Mouse (Mus musculus): ENCODE measurements around the gene Cyb561. TPM values are rescaled to one million over a fixed set of nuclear protein-coding genes. Genes with fewer than 3 reads are reported as not detected.

Cyb561 gene
- polyA plus RNA-seq, 1 experiment from 2014 or later, result 70.5 TPM

GRCm38 (mm10) chr11:105933746-105934145 is 19.4 kb downstream of the Cyb561 start:
- H3K27ac ChIP-seq, result no peak overlapping the region
- no peaks in the 10 kb centered on the region for H3K27me3 ChIP-seq (replicated peaks)
- H3K9me3 ChIP-seq, result no peaks in the 10 kb centered on the region
- no peak overlapping the region for H3K4me3 ChIP-seq
- WGBS, result 90% methylated on average over 8 of the region's 8 CpGs
- peaks cover 4% of the 10 kb centered on the region; the same call in 1 of the 2 replicates for H3K4me1 ChIP-seq
- H3K4me2 ChIP-seq, result no peak overlapping the region
- no peaks in the 10 kb centered on the region for H3K36me3 ChIP-seq (replicated peaks)
- H3K9ac ChIP-seq, result no peak overlapping the region
- no peak for ATAC-seq (replicated peaks)

- no peak overlapping the region for H3K9ac ChIP-seq
- no peak for ATAC-seq (replicated peaks)
- 85% methylated on average over 3 of the region's 3 CpGs for WGBS
- H3K27ac ChIP-seq, result no peak overlapping the region
- no peak overlapping the region for H3K4me2 ChIP-seq
- no peaks in the 10 kb centered on the region for H3K36me3 ChIP-seq (replicated peaks)
- H3K4me3 ChIP-seq, result no peak overlapping the region
- H3K27me3 ChIP-seq (replicated peaks), result no peaks in the 10 kb centered on the region
- peaks cover 5% of the 10 kb centered on the region; the same call in 1 of the 2 replicates for H3K4me1 ChIP-seq
- no peaks in the 10 kb centered on the region for H3K9me3 ChIP-seq
Observed at GRCm38 (mm10) chr11:105931380-105931779, 21.8 kb downstream of the Cyb561 start.

GRCm38 (mm10) chr11:105928171-105928570 is 25.0 kb downstream of the Cyb561 start:
- 68% methylated on average over 5 of the region's 5 CpGs for WGBS
- Histone ChIP-seq H3K9me3 (no peaks in the 10 kb centered on the region), H3K36me3 (replicated peaks) (peaks cover 4% of the 10 kb centered on the region), H3K9ac (no peak overlapping the region), H3K4me1 (peaks cover 2% of the 10 kb centered on the region; the same call in 1 of the 2 replicates), H3K27ac (no peak overlapping the region), H3K27me3 (replicated peaks) (no peaks in the 10 kb centered on the region), H3K4me3 (no peak overlapping the region), H3K4me2 (no peak overlapping the region)
- ATAC-seq (replicated peaks), result no peak

GRCm38 (mm10) chr11:105927065-105928030 is 25.8 kb downstream of the Cyb561 start:
- Histone ChIP-seq H3K27ac (0 out of 2 replicates have a peak overlapping the region, but pooled peaks have one; percentile 13), H3K27me3 (replicated peaks) (no peaks in the 10 kb centered on the region), H3K9ac (no peak overlapping the region), H3K4me1 (peaks cover 2% of the 10 kb centered on the region; the same call in 1 of the 2 replicates), H3K4me3 (no peak overlapping the region), H3K4me2 (no peak overlapping the region), H3K9me3 (no peaks in the 10 kb centered on the region), H3K36me3 (replicated peaks) (peaks cover 12% of the 10 kb centered on the region)
- ATAC-seq (replicated peaks), result peak; percentile 77
- WGBS, result 53% methylated on average over 14 of the region's 14 CpGs

DNA sequence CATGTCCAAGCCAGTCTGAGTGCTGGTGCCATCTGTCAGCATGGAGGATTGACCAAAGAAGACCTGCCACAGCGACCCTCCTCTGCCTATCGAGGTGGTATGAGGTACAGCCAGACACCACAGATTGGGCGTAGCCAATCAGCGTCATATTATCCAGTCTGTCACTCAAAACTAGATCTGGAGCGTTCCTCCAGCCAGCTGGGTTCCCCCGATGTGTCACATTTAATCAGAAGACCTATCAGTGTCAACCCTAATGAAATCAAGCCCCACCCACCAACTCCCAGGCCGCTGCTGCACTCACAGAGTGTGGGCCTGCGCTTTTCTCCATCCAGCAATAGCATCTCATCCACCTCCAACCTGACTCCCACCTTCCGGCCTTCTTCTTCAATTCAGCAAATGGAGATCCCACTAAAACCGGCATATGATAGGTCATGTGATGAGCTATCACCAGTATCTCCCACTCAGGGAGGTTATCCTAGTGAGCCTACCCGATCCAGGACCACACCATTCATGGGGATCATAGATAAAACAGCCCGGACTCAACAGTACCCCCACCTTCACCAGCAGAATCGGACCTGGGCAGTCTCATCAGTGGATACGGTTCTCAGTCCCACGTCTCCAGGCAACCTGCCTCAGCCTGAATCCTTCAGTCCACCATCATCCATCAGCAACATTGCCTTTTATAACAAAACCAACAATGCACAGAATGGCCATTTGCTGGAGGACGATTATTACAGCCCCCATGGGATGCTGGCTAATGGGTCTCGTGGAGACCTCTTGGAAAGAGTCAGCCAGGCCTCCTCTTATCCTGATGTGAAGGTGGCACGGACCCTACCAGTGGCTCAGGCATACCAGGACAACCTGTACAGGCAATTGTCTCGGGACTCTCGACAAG is 30.1 kb downstream of the Cyb561 start:
- H3K9ac ChIP-seq, result no peak overlapping the region
- no peaks in the 10 kb centered on the region for H3K27me3 ChIP-seq (replicated peaks)
- WGBS, result 86% methylated on average over 20 of the region's 20 CpGs
- peaks cover 2% of the 10 kb centered on the region; the same call in 1 of the 2 replicates for H3K4me1 ChIP-seq
- H3K36me3 ChIP-seq (replicated peaks), result peaks cover 31% of the 10 kb centered on the region
- no peaks in the 10 kb centered on the region for H3K9me3 ChIP-seq
- H3K27ac ChIP-seq, result no peak overlapping the region
- no peak overlapping the region for H3K4me2 ChIP-seq
- H3K4me3 ChIP-seq, result no peak overlapping the region
- no peak for ATAC-seq (replicated peaks)

GRCm38 (mm10) chr11:105921275-105921674 is 31.9 kb downstream of the Cyb561 start:
- H3K27me3 ChIP-seq (replicated peaks), result no peaks in the 10 kb centered on the region
- H3K36me3 ChIP-seq (replicated peaks), result peaks cover 34% of the 10 kb centered on the region
- WGBS, result 89% methylated on average over 5 of the region's 5 CpGs

GRCm38 (mm10) chr11:105920836-105921235 is 32.3 kb downstream of the Cyb561 start:
- H3K9me3 ChIP-seq, result no peaks in the 10 kb centered on the region
- no peak overlapping the region for H3K4me3 ChIP-seq
- H3K27me3 ChIP-seq (replicated peaks), result no peaks in the 10 kb centered on the region
- 90% methylated on average over 2 of the region's 2 CpGs for WGBS
- no peak overlapping the region for H3K9ac ChIP-seq
- no peaks in the 10 kb centered on the region for H3K4me1 ChIP-seq
- H3K27ac ChIP-seq, result no peak overlapping the region
- ATAC-seq (replicated peaks), result no peak
- H3K4me2 ChIP-seq, result no peak overlapping the region
- H3K36me3 ChIP-seq (replicated peaks), result peaks cover 37% of the 10 kb centered on the region

More at GRCm38 (mm10) chr11:105921275-105921674, 31.9 kb downstream of the Cyb561 start:
- Histone ChIP-seq H3K9me3 (no peaks in the 10 kb centered on the region), H3K4me1 (no peaks in the 10 kb centered on the region), H3K9ac (no peak overlapping the region), H3K27ac (no peak overlapping the region), H3K4me3 (no peak overlapping the region), H3K4me2 (no peak overlapping the region)
- ATAC-seq (replicated peaks), result no peak

DNA sequence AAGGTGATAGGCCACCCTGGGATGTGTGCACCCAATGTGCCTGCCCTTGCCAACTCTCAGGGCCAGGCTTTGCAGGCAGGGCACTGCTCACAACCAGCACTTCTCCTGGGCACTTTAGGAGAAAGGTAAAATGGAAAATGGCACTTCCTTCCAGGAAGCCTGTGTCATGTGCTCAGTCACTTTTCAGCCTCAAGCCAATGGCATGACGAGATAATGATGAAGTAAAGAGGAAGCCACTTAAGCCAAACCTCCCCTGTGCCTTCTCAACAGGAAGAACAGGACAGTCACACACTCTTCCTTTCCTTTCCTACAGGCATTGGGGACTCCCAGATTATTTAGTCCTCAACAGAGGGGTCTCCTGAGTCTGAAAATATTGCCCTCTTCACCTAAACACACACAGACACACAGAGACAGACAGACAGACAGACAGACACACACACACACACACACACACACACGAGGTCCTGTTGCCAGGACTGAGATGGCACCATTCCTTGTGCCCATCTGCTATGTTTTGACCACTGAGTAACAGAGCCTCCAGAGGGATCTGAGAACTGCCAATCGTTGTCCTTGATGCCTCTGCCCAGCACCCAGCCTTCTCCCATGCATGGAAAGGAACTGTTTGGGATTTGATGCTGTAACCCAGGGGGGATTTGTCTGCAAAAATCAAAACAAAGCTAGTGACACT is 32.9 kb downstream of the Cyb561 start:
- Histone ChIP-seq H3K27me3 (replicated peaks) (no peaks in the 10 kb centered on the region), H3K9ac (no peak overlapping the region), H3K4me1 (no peaks in the 10 kb centered on the region), H3K9me3 (no peaks in the 10 kb centered on the region), H3K4me2 (no peak overlapping the region), H3K36me3 (replicated peaks) (peaks cover 37% of the 10 kb centered on the region), H3K27ac (no peak overlapping the region), H3K4me3 (no peak overlapping the region)
- no peak for ATAC-seq (replicated peaks)
- 77% methylated on average over 3 of the region's 3 CpGs for WGBS

- no peak overlapping the region for H3K4me3 ChIP-seq
- H3K4me1 ChIP-seq, result no peaks in the 10 kb centered on the region
- H3K27me3 ChIP-seq (replicated peaks), result no peaks in the 10 kb centered on the region
- no peaks in the 10 kb centered on the region for H3K9me3 ChIP-seq
- WGBS, result 47% methylated on average over 5 of the region's 5 CpGs
- no peak for ATAC-seq (replicated peaks)
- H3K27ac ChIP-seq, result no peak overlapping the region
- peaks cover 24% of the 10 kb centered on the region for H3K36me3 ChIP-seq (replicated peaks)
- H3K4me2 ChIP-seq, result no peak overlapping the region
- no peak overlapping the region for H3K9ac ChIP-seq
Observed at GRCm38 (mm10) chr11:105913580-105913979, 39.6 kb downstream of the Cyb561 start.

DNA sequence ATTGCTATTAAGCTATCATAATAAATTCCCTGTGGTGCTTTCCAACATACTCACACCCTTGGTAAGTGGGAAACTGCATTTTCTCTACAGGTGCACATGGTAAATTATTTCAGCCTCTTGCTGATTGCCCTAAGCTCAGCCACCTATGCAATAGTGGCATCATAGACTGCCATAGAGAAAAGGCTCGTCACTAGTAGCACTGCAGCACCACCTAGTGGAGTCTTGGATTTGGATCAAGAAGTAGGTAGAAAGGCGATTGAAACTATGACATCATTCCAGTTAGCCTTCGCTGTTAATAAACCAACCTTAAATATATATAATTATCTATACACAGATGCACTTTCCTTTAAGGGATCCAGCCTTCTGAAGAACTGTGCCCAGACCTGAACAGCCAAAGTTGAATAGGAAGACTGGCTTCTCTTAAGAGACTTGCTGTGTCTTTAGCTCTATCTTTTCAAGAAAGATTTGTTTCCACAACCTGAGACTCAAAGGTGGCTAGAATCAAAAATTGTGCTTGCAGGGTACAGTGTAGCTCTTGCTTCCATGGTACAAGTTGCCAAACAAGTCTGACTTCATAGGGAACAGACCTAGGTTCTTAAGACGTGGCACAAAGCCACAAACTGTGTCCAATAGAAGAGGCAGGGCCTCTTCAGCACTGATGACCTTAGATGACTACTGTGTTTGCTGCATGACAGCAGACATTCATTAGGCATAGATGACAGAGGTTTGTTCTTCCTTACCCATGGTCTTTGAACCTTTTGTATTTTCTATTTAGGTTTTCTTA is 41.4 kb downstream of the Cyb561 start:
- WGBS, result 40% methylated on average over 4 of the region's 4 CpGs
- no peaks in the 10 kb centered on the region for H3K27me3 ChIP-seq (replicated peaks)
- ATAC-seq (replicated peaks), result peak; percentile 50; the same call in 1 of the 2 replicates
- no peaks in the 10 kb centered on the region for H3K4me1 ChIP-seq
- H3K9me3 ChIP-seq, result no peaks in the 10 kb centered on the region
- H3K9ac ChIP-seq, result no peak overlapping the region
- no peak overlapping the region for H3K4me3 ChIP-seq
- H3K4me2 ChIP-seq, result no peak overlapping the region
- 0 out of 2 replicates have a peak overlapping the region, but pooled peaks have one; percentile 2 for H3K27ac ChIP-seq
- H3K36me3 ChIP-seq (replicated peaks), result peaks cover 24% of the 10 kb centered on the region

GRCm38 (mm10) chr11:105911149-105911548 is 42.0 kb downstream of the Cyb561 start:
- H3K4me3 ChIP-seq, result no peak overlapping the region
- no peak overlapping the region for H3K9ac ChIP-seq
- H3K27ac ChIP-seq, result 0 out of 2 replicates have a peak overlapping the region, but pooled peaks have one; percentile 2
- H3K4me2 ChIP-seq, result no peak overlapping the region
- no peak for ATAC-seq (replicated peaks)
- H3K4me1 ChIP-seq, result no peaks in the 10 kb centered on the region
- H3K27me3 ChIP-seq (replicated peaks), result no peaks in the 10 kb centered on the region
- H3K36me3 ChIP-seq (replicated peaks), result peaks cover 20% of the 10 kb centered on the region
- no peaks in the 10 kb centered on the region for H3K9me3 ChIP-seq
